Mouse (Mus musculus) ovary, postnatal 36 days (tissue): Measurements from ENCODE around the gene Cdk8.
"Not testable (repeated sequence)": the region's sequence is repeated elsewhere in the genome, so short reads cannot be mapped to it uniquely, and the experiment has no call there.

Experiments used
- DNase-seq: peaks from one replicate; pipeline ENCODE4 v3.0.0; 2022; ENCODE audit warnings: low spot score, mixed read lengths

Gene Cdk8

GRCm38 (mm10) chr5:146230864-146231654 is at the start of gene Cdk8:
Cdk8 (plus strand) TSS chr5:146231230.
- DNase-seq = peak; percentile 90

GRCm38 (mm10) chr5:146185204-146185603 is 45.8 kb upstream of the Cdk8 start, which contains the start of gene 1700001J03Rik:
1700001J03Rik (minus strand) TSS chr5:146185304.
- not testable (repeated sequence) for DNase-seq

- peak; percentile 48 for DNase-seq
Measured at GRCm38 (mm10) chr5:146187441-146187840, 43.6 kb upstream of the Cdk8 start.

GRCm38 (mm10) chr5:146188144-146188543 is 42.9 kb upstream of the Cdk8 start:
- no peak for DNase-seq

GRCm38 (mm10) chr5:146188712-146189111 is 42.3 kb upstream of the Cdk8 start:
- no peak for DNase-seq

GRCm38 (mm10) chr5:146190093-146190492 is 40.9 kb upstream of the Cdk8 start:
- DNase-seq = no peak

- DNase-seq = no peak
Measured at GRCm38 (mm10) chr5:146190501-146191269, 40.3 kb upstream of the Cdk8 start.

GRCm38 (mm10) chr5:146193360-146193759 is 37.7 kb upstream of the Cdk8 start:
- no peak for DNase-seq

GRCm38 (mm10) chr5:146199073-146199472 is 32.0 kb upstream of the Cdk8 start:
- no peak for DNase-seq

GRCm38 (mm10) chr5:146199540-146199939 is 31.5 kb upstream of the Cdk8 start:
- no peak for DNase-seq

GRCm38 (mm10) chr5:146200580-146200979 is 30.4 kb upstream of the Cdk8 start:
- DNase-seq = no peak

GRCm38 (mm10) chr5:146203921-146204320 is 27.1 kb upstream of the Cdk8 start:
- DNase-seq = no peak

- no peak for DNase-seq
Measured at GRCm38 (mm10) chr5:146205537-146205936, 25.5 kb upstream of the Cdk8 start.

- no peak for DNase-seq
Measured at GRCm38 (mm10) chr5:146220501-146220878, 10.5 kb upstream of the Cdk8 start.

GRCm38 (mm10) chr5:146220879-146221714 is 9.9 kb upstream of the Cdk8 start, which contains the start of gene Rnf6:
Rnf6 (minus strand) TSS chr5:146221555.
- DNase-seq = peak; percentile 91

GRCm38 (mm10) chr5:146221722-146222121 is 9.3 kb upstream of the Cdk8 start:
- no peak for DNase-seq

GRCm38 (mm10) chr5:146223786-146224185 is 7.2 kb upstream of the Cdk8 start:
- no peak for DNase-seq

GRCm38 (mm10) chr5:146227496-146227895 is 3.5 kb upstream of the Cdk8 start:
- no peak for DNase-seq

- DNase-seq = no peak
Measured at GRCm38 (mm10) chr5:146229869-146230650, 970 bp upstream of the Cdk8 start.

- DNase-seq = no peak
Measured at GRCm38 (mm10) chr5:146231655-146231996, 596 bp downstream of the Cdk8 start.

GRCm38 (mm10) chr5:146232056-146232675 is 1.1 kb downstream of the Cdk8 start:
- no peak for DNase-seq
